Mouse (Mus musculus) limb, embryonic 11.5 days (tissue): Measurements from ENCODE around the gene Ces2c. TPM values are rescaled to one million over a fixed set of nuclear protein-coding genes. Genes with fewer than 3 reads are reported as not detected.

Experiments
- ATAC-seq: fragments of 200-750 bp; cut with Nextera tagmentation; 2 replicates; pipeline ENCODE4 v1.8.0; 2017; ENCODE audit warnings: low read depth; ENCODE audit not compliant: insufficient number of reproducible peaks, low FRiP score, low TSS enrichment
- DNase-seq: peaks from one replicate; pipeline ENCODE4 v3.0.0-alpha.2; 2015; ENCODE audit warnings: low spot score
- H3K27ac ChIP-seq: fragments of 300-500 bp; sonication (generic); replicated peaks from 2 replicates; pipeline ENCODE4 v1.5.1; 2014; ENCODE audit warnings: low read depth, mild to moderate bottlenecking, low read length
- H3K27me3 ChIP-seq: fragments of 300-500 bp; sonication (generic); 2 replicates; pipeline ENCODE4 v1.6.1; 2014; ENCODE audit warnings: mild to moderate bottlenecking, low read length, mixed read lengths; ENCODE audit not compliant: control insufficient read depth, insufficient read depth
- H3K36me3 ChIP-seq: fragments of 300-500 bp; sonication (generic); 2 replicates; pipeline ENCODE4 v1.6.1; 2014; ENCODE audit warnings: mild to moderate bottlenecking, low read length, moderate library complexity, mixed read lengths; ENCODE audit not compliant: control insufficient read depth, insufficient read depth
- H3K4me1 ChIP-seq: fragments of 300-500 bp; sonication (generic); 2 replicates; pipeline ENCODE4 v1.6.1; 2014; ENCODE audit warnings: low read length, mixed read lengths; ENCODE audit not compliant: control insufficient read depth, insufficient read depth
- H3K4me2 ChIP-seq: fragments of 300-500 bp; sonication (generic); 2 replicates; pipeline ENCODE4 v1.6.1; 2014; ENCODE audit warnings: low read depth, mild to moderate bottlenecking, moderate library complexity; ENCODE audit not compliant: severe bottlenecking
- H3K4me3 ChIP-seq: fragments of 300-500 bp; sonication (generic); 2 replicates; pipeline ENCODE4 v1.5.1; 2014; ENCODE audit warnings: low read depth, low read length
- H3K9ac ChIP-seq: fragments of 300-500 bp; sonication (generic); 2 replicates; pipeline ENCODE4 v1.6.1; 2014; ENCODE audit warnings: mild to moderate bottlenecking, low read length
- H3K9me3 ChIP-seq: fragments of 300-500 bp; sonication (generic); 2 replicates; pipeline ENCODE4 v1.6.1; 2016; ENCODE audit warnings: low read length; ENCODE audit not compliant: control insufficient read depth
- WGBS: fragments of 180-500 bp; shearing (Covaris S2); extraction: QIAGEN DNeasy Blood & Tissue Kit; methylation state at CpG from one replicate; pipeline ENCODE4 v1.1.7; 2014; 5-methylcytosine and 5-hydroxymethylcytosine counted together
- polyA plus RNA-seq: library from polyadenylated mRNA; unstranded; fragments of >200 nt; fragmentation: Nextera tagmentation; extraction: Ambion mirVana; gene quantifications from 2 replicates; pipeline ENCODE4 v1.2.1, GENCODE M21; 2014

Gene Ces2c
- not detected in 2 replicates for polyA plus RNA-seq

- ATAC-seq: no peak
- Histone ChIP-seq H3K9ac (no peak within 1 kb of the TSS), H3K4me1 (no peaks in the 10 kb centered on the region), H3K4me3 (no peak within 1 kb of the TSS), H3K9me3 (no peaks in the 10 kb centered on the region), H3K4me2 (no peak within 1 kb of the TSS), H3K27me3 (no peaks in the 10 kb centered on the region), H3K36me3 (no peaks in the 10 kb centered on the region), H3K27ac (no peak within 1 kb of the TSS)
- DNase-seq: no peak
- 85% methylated on average over 3 of the region's 3 CpGs for WGBS
These were observed at the start of gene Ces2c for GRCm38 (mm10) chr8:104846831-104847230. Gene Ces2c, plus strand, starts transcription at chr8:104847068.

GRCm38 (mm10) chr8:104799385-104799784, 47.5 kb upstream of the Ces2c start:
- no peaks in the 10 kb centered on the region for H3K36me3 ChIP-seq
- WGBS: 84% methylated on average over 1 of the region's 1 CpGs
- H3K4me2 ChIP-seq: no peak overlapping the region
- no peaks in the 10 kb centered on the region for H3K27me3 ChIP-seq
- H3K9ac ChIP-seq: no peak overlapping the region
- ATAC-seq: no peak
- H3K4me3 ChIP-seq: no peak overlapping the region
- no peaks in the 10 kb centered on the region for H3K4me1 ChIP-seq
- no peak for DNase-seq
- H3K27ac ChIP-seq: no peak overlapping the region
- no peaks in the 10 kb centered on the region for H3K9me3 ChIP-seq

- DNase-seq (no peak), ATAC-seq (no peak)
- H3K4me3 ChIP-seq: no peak overlapping the region
- 42% methylated on average over 2 of the region's 2 CpGs for WGBS
- H3K4me2 ChIP-seq: no peak overlapping the region
- no peaks in the 10 kb centered on the region for H3K27me3 ChIP-seq
- H3K4me1 ChIP-seq: no peaks in the 10 kb centered on the region
- H3K27ac ChIP-seq: no peak overlapping the region
- no peaks in the 10 kb centered on the region for H3K9me3 ChIP-seq
- H3K9ac ChIP-seq: no peak overlapping the region
- H3K36me3 ChIP-seq: no peaks in the 10 kb centered on the region
These were observed 40.7 kb upstream of the Ces2c start for GRCm38 (mm10) chr8:104806127-104806526.

GRCm38 (mm10) chr8:104808542-104809413, 38.1 kb upstream of the Ces2c start:
- H3K9me3 ChIP-seq: no peaks in the 10 kb centered on the region
- no peak for DNase-seq
- 79% methylated on average over 7 of the region's 7 CpGs for WGBS
- ATAC-seq: no peak
- H3K4me1 ChIP-seq: no peaks in the 10 kb centered on the region
- H3K36me3 ChIP-seq: no peaks in the 10 kb centered on the region
- no peak overlapping the region for H3K4me3 ChIP-seq
- H3K27me3 ChIP-seq: no peaks in the 10 kb centered on the region
- H3K9ac ChIP-seq: no peak overlapping the region
- no peak overlapping the region for H3K27ac ChIP-seq
- H3K4me2 ChIP-seq: no peak overlapping the region

GRCm38 (mm10) chr8:104809436-104809835, 37.4 kb upstream of the Ces2c start:
- ATAC-seq: no peak
- WGBS: 85% methylated on average over 3 of the region's 3 CpGs

GRCm38 (mm10) chr8:104826912-104827311, 20.0 kb upstream of the Ces2c start:
- WGBS: 89% methylated on average over 1 of the region's 1 CpGs
- Histone ChIP-seq H3K4me3 (no peak overlapping the region), H3K27ac (no peak overlapping the region), H3K27me3 (no peaks in the 10 kb centered on the region), H3K9me3 (no peaks in the 10 kb centered on the region), H3K4me1 (no peaks in the 10 kb centered on the region), H3K4me2 (no peak overlapping the region), H3K9ac (no peak overlapping the region), H3K36me3 (no peaks in the 10 kb centered on the region)
- no peak for DNase-seq
- ATAC-seq: no peak

More at GRCm38 (mm10) chr8:104809436-104809835, 37.4 kb upstream of the Ces2c start:
- no peak for DNase-seq
- no peaks in the 10 kb centered on the region for H3K4me1 ChIP-seq
- H3K27me3 ChIP-seq: no peaks in the 10 kb centered on the region
- no peak overlapping the region for H3K4me3 ChIP-seq
- H3K9ac ChIP-seq: no peak overlapping the region
- no peaks in the 10 kb centered on the region for H3K9me3 ChIP-seq
- no peak overlapping the region for H3K4me2 ChIP-seq
- H3K36me3 ChIP-seq: no peaks in the 10 kb centered on the region
- no peak overlapping the region for H3K27ac ChIP-seq

- no peaks in the 10 kb centered on the region for H3K4me1 ChIP-seq
- no peaks in the 10 kb centered on the region for H3K9me3 ChIP-seq
- H3K4me2 ChIP-seq: no peak overlapping the region
- no peaks in the 10 kb centered on the region for H3K27me3 ChIP-seq
- H3K9ac ChIP-seq: no peak overlapping the region
- no peak for DNase-seq
- H3K27ac ChIP-seq: no peak overlapping the region
- no peak overlapping the region for H3K4me3 ChIP-seq
- ATAC-seq: no peak
- WGBS: 73% methylated on average over 3 of the region's 3 CpGs
- no peaks in the 10 kb centered on the region for H3K36me3 ChIP-seq
These were observed 18.6 kb upstream of the Ces2c start for GRCm38 (mm10) chr8:104828221-104828620.

GRCm38 (mm10) chr8:104831440-104831839, 15.4 kb upstream of the Ces2c start, which contains the start of gene Ces2b:
Gene Ces2b, plus strand, starts transcription at chr8:104831572.
- H3K36me3 ChIP-seq: no peaks in the 10 kb centered on the region
- no peak within 1 kb of the TSS for H3K27ac ChIP-seq
- no peak within 1 kb of the TSS for H3K9ac ChIP-seq
- WGBS: 73% methylated on average over 5 of the region's 5 CpGs
- H3K4me3 ChIP-seq: no peak within 1 kb of the TSS
- no peaks in the 10 kb centered on the region for H3K9me3 ChIP-seq
- no peak within 1 kb of the TSS for H3K4me2 ChIP-seq
- ATAC-seq (no peak), DNase-seq (no peak)
- no peaks in the 10 kb centered on the region for H3K27me3 ChIP-seq
- H3K4me1 ChIP-seq: no peaks in the 10 kb centered on the region
